Mouse (Mus musculus) MEL (cell line): ENCODE measurements around the gene Prkce.

Experiments used
- CHD1 ChIP-seq: IDR thresholded peaks from 2 replicates; pipeline ENCODE4 v1.6.1; 2012; ENCODE audit warnings: low read depth, mild to moderate bottlenecking, inconsistent platforms, low read length, improper control_type of control experiment
- CTCF ChIP-seq, 3 experiments: IDR thresholded peaks in 2 of 3; conservative IDR thresholded peaks in 1 of 3; 2 replicates each; pipeline ENCODE4 v1.5.1; 2011 to 2012; ENCODE audit warnings: low read length in 3 of 3, low read depth in 2 of 3, mild to moderate bottlenecking in 2 of 3, improper control_type of control experiment in 1 of 3, inconsistent platforms in 1 of 3, mixed read lengths in 1 of 3, moderate library complexity in 1 of 3; ENCODE audit not compliant: control insufficient read depth in 1 of 3, insufficient read depth in 1 of 3, poor library complexity in 1 of 3, severe bottlenecking in 1 of 3
- EP300 ChIP-seq, 2 experiments: IDR thresholded peaks; 2 replicates each; pipeline ENCODE4 v1.6.1; 2011; ENCODE audit warnings: improper control_type of control experiment in 2 of 2, low read length in 2 of 2, low read depth in 1 of 2, mild to moderate bottlenecking in 1 of 2
- HCFC1 ChIP-seq: IDR thresholded peaks from 2 replicates; pipeline ENCODE4 v1.6.1; 2012; ENCODE audit warnings: low read depth, mild to moderate bottlenecking, inconsistent platforms, low read length, improper control_type of control experiment, moderate library complexity
- JUND ChIP-seq: IDR thresholded peaks from 2 replicates; pipeline ENCODE4 v1.6.1; 2011; ENCODE audit warnings: low read depth, mild to moderate bottlenecking, improper control_type of control experiment, low read length
- KAT2A ChIP-seq: conservative IDR thresholded peaks from 2 replicates; pipeline ENCODE4 v1.6.1; 2012; ENCODE audit warnings: low read depth, low read length, improper control_type of control experiment, inconsistent platforms
- MAFK ChIP-seq: IDR thresholded peaks from 2 replicates; pipeline ENCODE4 v1.6.1; 2011; ENCODE audit warnings: low read depth, mild to moderate bottlenecking, low read length, improper control_type of control experiment, borderline replicate concordance
- MAX ChIP-seq: IDR thresholded peaks from 2 replicates; pipeline ENCODE4 v1.6.1; 2011; ENCODE audit warnings: low read length, improper control_type of control experiment
- POLR2A ChIP-seq, 2 experiments: IDR thresholded peaks; 2 replicates each; pipeline ENCODE4 v1.6.1; 2011 to 2012; ENCODE audit warnings: low read length in 2 of 2, mild to moderate bottlenecking in 2 of 2, control low read depth in 1 of 2, improper control_type of control experiment in 1 of 2, low read depth in 1 of 2, moderate library complexity in 1 of 2; ENCODE audit not compliant: control insufficient read depth in 1 of 2, insufficient read depth in 1 of 2, poor library complexity in 1 of 2
- SIN3A ChIP-seq: IDR thresholded peaks from 2 replicates; pipeline ENCODE4 v1.6.1; 2012; ENCODE audit warnings: low read length, improper control_type of control experiment, inconsistent platforms
- TCF12 ChIP-seq: IDR thresholded peaks from 2 replicates; pipeline ENCODE4 v1.6.1; 2014; ENCODE audit warnings: low read depth, mild to moderate bottlenecking, inconsistent platforms, low read length, improper control_type of control experiment, moderate library complexity
- UBTF ChIP-seq: IDR thresholded peaks from 2 replicates; pipeline ENCODE4 v1.6.1; 2012; ENCODE audit warnings: low read depth, mild to moderate bottlenecking, inconsistent platforms, low read length, improper control_type of control experiment, moderate library complexity, borderline replicate concordance; ENCODE audit not compliant: insufficient read depth
- ZMIZ1 ChIP-seq: IDR thresholded peaks from 2 replicates; pipeline ENCODE4 v1.6.1; 2012; ENCODE audit warnings: low read depth, mild to moderate bottlenecking, inconsistent platforms, low read length, improper control_type of control experiment, moderate library complexity

DNA sequence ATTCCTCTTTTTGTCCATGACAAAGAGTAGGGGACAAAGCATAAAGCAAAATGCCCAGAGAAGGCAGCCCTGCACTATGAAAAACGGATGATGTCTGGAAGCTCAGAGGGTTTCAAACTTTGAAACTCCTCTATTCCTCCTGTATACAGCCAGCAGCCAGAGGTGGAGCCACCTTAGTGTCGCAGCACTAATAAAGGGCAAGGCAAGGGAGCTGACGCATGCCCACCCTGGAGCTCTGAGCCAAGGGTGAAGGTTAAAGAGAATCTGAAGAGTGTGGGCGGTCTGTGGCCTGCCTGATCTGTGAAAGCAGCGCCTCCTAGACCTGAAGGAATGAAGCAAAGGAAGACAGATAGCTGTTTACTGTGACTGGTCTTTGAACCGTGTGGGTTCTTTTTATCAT, 33.1 kb upstream of the Prkce start:
- TF ChIP-seq CTCF (IDR thresholded peaks at IDR 0.05 in 2 of 3, conservative IDR thresholded peaks at IDR 0.05 in 1 of 3; ENCODE audit: control insufficient read depth in 1 of 3, insufficient read depth in 1 of 3, low read depth in 2 of 3, low read length in 3 of 3, poor library complexity in 1 of 3, severe bottlenecking in 1 of 3) (no peak), POLR2A (IDR thresholded peaks at IDR 0.05; ENCODE audit: control insufficient read depth in 1 of 2, insufficient read depth in 1 of 2, low read depth in 1 of 2, low read length in 2 of 2, poor library complexity in 1 of 2) (no peak), KAT2A (no peak), MAFK (no peak), CHD1 (no peak), ZMIZ1 (no peak), TCF12 (no peak), EP300 (IDR thresholded peaks at IDR 0.05; ENCODE audit: low read depth in 1 of 2, low read length in 2 of 2) (no peak), UBTF (no peak), MAX (no peak), HCFC1 (no peak), SIN3A (no peak), JUND (no peak)
